Comparison of ENCODE assay signal across 7 mouse cellular contexts in genomic region chr3:135438913-135439531, GRCm38 (mm10). TPM values are rescaled to one million over a fixed set of nuclear protein-coding genes. Genes with fewer than 3 reads are reported as not detected.
A peak's percentile ranks its signal among the peaks of the same experiment; 100 is the strongest.
DNase-seq lines count a peak whose midpoint lies in the region; ATAC-seq lines count a peak whose summit lies in the region.

No protein-coding gene starts in this region.

- H3K4me1 ChIP-seq in intestine, embryonic 16.5 days (ENCODE audit: control insufficient read depth, insufficient read depth, low read length) = peaks cover 11% of the 10 kb centered on the region
- peaks cover 27% of the 10 kb centered on the region for H3K4me1 ChIP-seq in limb, embryonic 10.5 days
- peaks cover 26% of the 10 kb centered on the region for H3K4me1 ChIP-seq in midbrain, embryonic 12.5 days

- H3K9ac ChIP-seq in intestine, embryonic 16.5 days (ENCODE audit: low read depth, low read length) = peak overlapping the region; percentile 96
- peak overlapping the region; percentile 93 for H3K9ac ChIP-seq in midbrain, embryonic 12.5 days (replicated peaks)

- peak overlapping the region; percentile 90 for H3K4me3 ChIP-seq in intestine, embryonic 16.5 days (ENCODE audit: low read length)
- peak overlapping the region; percentile 99 for H3K4me3 ChIP-seq in limb, embryonic 10.5 days
- H3K4me3 ChIP-seq in midbrain, embryonic 12.5 days = peak overlapping the region; percentile 97

- H3K9me3 ChIP-seq in intestine, embryonic 16.5 days (ENCODE audit: control insufficient read depth, low read length) = no peaks in the 10 kb centered on the region
- H3K9me3 ChIP-seq in limb, embryonic 10.5 days (replicated peaks) = no peaks in the 10 kb centered on the region
- H3K9me3 ChIP-seq in midbrain, embryonic 12.5 days = no peaks in the 10 kb centered on the region

- 0% methylated on average over 70 of the region's 76 CpGs for WGBS in intestine, embryonic 16.5 days
- under 1% methylated on average over 72 of the region's 76 CpGs for WGBS in limb, embryonic 10.5 days
- WGBS in midbrain, embryonic 12.5 days = under 1% methylated on average over 31 of the region's 76 CpGs

- H3K36me3 ChIP-seq in intestine, embryonic 16.5 days (ENCODE audit: control insufficient read depth, insufficient read depth, low read length) = no peaks in the 10 kb centered on the region
- peaks cover 44% of the 10 kb centered on the region for H3K36me3 ChIP-seq in limb, embryonic 10.5 days
- H3K36me3 ChIP-seq in midbrain, embryonic 12.5 days = peaks cover 6% of the 10 kb centered on the region; the same call in 1 of the 2 replicates

- H3K27me3 ChIP-seq in intestine, embryonic 16.5 days (replicated peaks; ENCODE audit: control insufficient read depth, insufficient read depth, low read length) = no peaks in the 10 kb centered on the region
- no peaks in the 10 kb centered on the region for H3K27me3 ChIP-seq in limb, embryonic 10.5 days (ENCODE audit: low read depth, poor library complexity, severe bottlenecking)
- H3K27me3 ChIP-seq in midbrain, embryonic 12.5 days = no peaks in the 10 kb centered on the region

- peak overlapping the region; percentile 100 for H3K27ac ChIP-seq in intestine, embryonic 16.5 days (ENCODE audit: low read length)
- H3K27ac ChIP-seq in limb, embryonic 10.5 days = peak overlapping the region; percentile 100
- H3K27ac ChIP-seq in midbrain, embryonic 12.5 days (replicated peaks) = peak overlapping the region; percentile 100

- peak; percentile 91 for DNase-seq in adrenal gland, postnatal 10 days
- DNase-seq in embryo, embryonic 11.5 days (ENCODE audit: low read depth, low spot score) = peak; percentile 56
- peak; percentile 80 to 82 for DNase-seq in gastrocnemius, postnatal 36 days
- DNase-seq in limb, embryonic 10.5 days (ENCODE audit: low spot score) = peak; percentile 83
- DNase-seq in skeletal muscle tissue, adult 2 months (ENCODE audit: low read depth, low spot score) = peak; percentile 80

- intact Hi-C loops in gastrocnemius, postnatal 36 days (cut with DNase I) = no loop called here

- ATAC-seq in intestine, embryonic 16.5 days = peak; percentile 72
- peak; percentile 71 for ATAC-seq in midbrain, embryonic 12.5 days (ENCODE audit: low FRiP score, low read depth)

- H3K4me2 ChIP-seq in intestine, embryonic 16.5 days (ENCODE audit: low read depth, low read length) = peak overlapping the region; percentile 68; the same call in 1 of the 2 replicates
- peak overlapping the region; percentile 98 for H3K4me2 ChIP-seq in midbrain, embryonic 12.5 days (replicated peaks)

RNA-seq across cellular contexts. Expression of gene Ube2d3, which starts 1.1 kb away (rescaled TPM):
- 100 to 1,000 TPM; 350 to 358 TPM for total RNA-seq in adrenal gland, postnatal 10 days (2021)
- total RNA-seq in gastrocnemius, postnatal 36 days (2021) = 100 to 1,000 TPM; 267 to 296 TPM
- 497 and 511 TPM in 2 replicates for polyA plus RNA-seq in intestine, embryonic 16.5 days (2015; fragmentation: Nextera tagmentation; extraction: Ambion mirVana)
- polyA plus RNA-seq in limb, embryonic 10.5 days (2016; fragmentation: Nextera tagmentation; extraction: Ambion mirVana) = 530 and 546 TPM in 2 replicates
- 497 and 504 TPM in 2 replicates for polyA plus RNA-seq in midbrain, embryonic 12.5 days (2016; fragmentation: Nextera tagmentation; extraction: Ambion mirVana)

RNA-seq across cellular contexts. Expression of gene Cisd2, which starts 15.3 kb away (rescaled TPM):
- total RNA-seq in adrenal gland, postnatal 10 days (2021) = 10 to 100 TPM; 27.0 to 30.2 TPM
- 10 to 100 TPM; 25.8 to 30.9 TPM for total RNA-seq in gastrocnemius, postnatal 36 days (2021)
- 61.2 and 61.9 TPM in 2 replicates for polyA plus RNA-seq in intestine, embryonic 16.5 days (2015; fragmentation: Nextera tagmentation; extraction: Ambion mirVana)
- 66.4 and 75.3 TPM in 2 replicates for polyA plus RNA-seq in limb, embryonic 10.5 days (2016; fragmentation: Nextera tagmentation; extraction: Ambion mirVana)
- polyA plus RNA-seq in midbrain, embryonic 12.5 days (2016; fragmentation: Nextera tagmentation; extraction: Ambion mirVana) = 93.1 and 93.3 TPM in 2 replicates

RNA-seq across cellular contexts. Expression of gene Manba, which starts 46.4 kb away (rescaled TPM):
- total RNA-seq in adrenal gland, postnatal 10 days (2021) = 10 to 100 TPM; 12.9 to 18.6 TPM
- 1 to 10 TPM; 3.3 to 4.2 TPM for total RNA-seq in gastrocnemius, postnatal 36 days (2021)
- polyA plus RNA-seq in intestine, embryonic 16.5 days (2015; fragmentation: Nextera tagmentation; extraction: Ambion mirVana) = 20.1 and 21.3 TPM in 2 replicates
- polyA plus RNA-seq in limb, embryonic 10.5 days (2016; fragmentation: Nextera tagmentation; extraction: Ambion mirVana) = 1.9 and 2.5 TPM in 2 replicates
- 4.2 and 6.1 TPM in 2 replicates for polyA plus RNA-seq in midbrain, embryonic 12.5 days (2016; fragmentation: Nextera tagmentation; extraction: Ambion mirVana)

Comparison
In these comparisons a context has a peak if more than half of its experiments do, and no peak if none do; other contexts are left out.
1. Peak in every context shown above with its lines: DNase-seq, ATAC-seq, H3K4me3 ChIP-seq and H3K27ac ChIP-seq.